Mouse (Mus musculus) heart, postnatal 25 days (tissue): ENCODE measurements around the gene Anks4b. TPM values are rescaled to one million over a fixed set of nuclear protein-coding genes. Genes with fewer than 3 reads are reported as not detected.
A peak's percentile ranks its signal among the peaks of the same experiment; 100 is the strongest.

Experiments
- DNase-seq: peaks from one replicate; pipeline ENCODE4 v3.0.0; 2022; ENCODE audit warnings: low spot score
- intact Hi-C: fragments of 180-260 bp; cut with DNase I; formaldehyde crosslinking; loops from one replicate; pipeline ENCODE4 v1.15.1; 2025
- total RNA-seq, 2 experiments: library from RNA; stranded (reverse); gene quantifications; 2 replicates each; pipeline ENCODE4 v1.2.3; 2021

The Anks4b gene
- total RNA-seq: under 1 TPM in 1 of 2 experiments, not detected in 1; 0.16 TPM

- intact Hi-C loops: no loop called here
- DNase-seq: no peak
Measured at GRCm38 (mm10) chr7:120173603-120174244, at the start of gene Anks4b. Gene Anks4b (plus strand): TSS chr7:120173858.

- intact Hi-C loops: loop anchor here (2.0 kb wide), 2 partner anchors 78 to 202 kb away; partner anchors contain the start of genes Abca14 and Crym
- DNase-seq: peak; percentile 46
Measured at GRCm38 (mm10) chr7:120124844-120125243, 48.8 kb upstream of the Anks4b start.

- intact Hi-C loops: no loop called here
- DNase-seq: no peak
Measured at GRCm38 (mm10) chr7:120126976-120127685, 46.5 kb upstream of the Anks4b start.

- intact Hi-C loops: no loop called here
- no peak for DNase-seq
Measured at GRCm38 (mm10) chr7:120127686-120128059, 46.0 kb upstream of the Anks4b start.

- DNase-seq: no peak
- intact Hi-C loops: no loop called here
Measured at GRCm38 (mm10) chr7:120128951-120129350, 44.7 kb upstream of the Anks4b start.

GRCm38 (mm10) chr7:120142743-120143142 is 30.9 kb upstream of the Anks4b start:
- intact Hi-C loops: no loop called here
- DNase-seq: no peak

GRCm38 (mm10) chr7:120145191-120145590 is 28.5 kb upstream of the Anks4b start, which contains the start of gene Zp2:
Gene Zp2 (minus strand): TSS chr7:120145291.
- intact Hi-C loops: no loop called here
- DNase-seq: no peak

GRCm38 (mm10) chr7:120150257-120150656 is 23.4 kb upstream of the Anks4b start:
- intact Hi-C loops: no loop called here
- no peak for DNase-seq

- no peak for DNase-seq
- intact Hi-C loops: no loop called here
Measured at GRCm38 (mm10) chr7:120150898-120151297, 22.8 kb upstream of the Anks4b start.

GRCm38 (mm10) chr7:120156841-120157409 is 16.7 kb upstream of the Anks4b start:
- intact Hi-C loops: no loop called here
- no peak for DNase-seq

- no peak for DNase-seq
- intact Hi-C loops: no loop called here
Measured at GRCm38 (mm10) chr7:120157575-120158061, 16.0 kb upstream of the Anks4b start.

GRCm38 (mm10) chr7:120158121-120158613 is 15.5 kb upstream of the Anks4b start:
- DNase-seq: no peak
- intact Hi-C loops: no loop called here

GRCm38 (mm10) chr7:120163581-120164251 is 9.9 kb upstream of the Anks4b start:
- intact Hi-C loops: no loop called here
- no peak for DNase-seq

GRCm38 (mm10) chr7:120172188-120172700 is 1.4 kb upstream of the Anks4b start:
- DNase-seq: no peak
- intact Hi-C loops: no loop called here

GRCm38 (mm10) chr7:120174723-120175504 is 1.3 kb downstream of the Anks4b start:
- intact Hi-C loops: no loop called here
- DNase-seq: no peak

- intact Hi-C loops: no loop called here
- DNase-seq: no peak
Measured at GRCm38 (mm10) chr7:120177611-120178010, 4.0 kb downstream of the Anks4b start.

- DNase-seq: no peak
- intact Hi-C loops: no loop called here
Measured at GRCm38 (mm10) chr7:120178935-120179334, 5.3 kb downstream of the Anks4b start.

- no peak for DNase-seq
- intact Hi-C loops: no loop called here
Measured at GRCm38 (mm10) chr7:120180547-120180946, 6.9 kb downstream of the Anks4b start.
